Mouse (Mus musculus) lung, postnatal 0 days (tissue): ENCODE measurements around the gene Wdfy4.

ENCODE experiments used
- CTCF ChIP-seq: IDR thresholded peaks from 2 replicates; pipeline ENCODE4 v1.5.1; 2016; ENCODE audit warnings: antibody characterized with exemption, mild to moderate bottlenecking
- EP300 ChIP-seq: IDR thresholded peaks from 2 replicates; pipeline ENCODE4 v1.6.1; 2016; ENCODE audit warnings: antibody characterized with exemption, mild to moderate bottlenecking, control low read depth

- TF ChIP-seq EP300 = no peak
- TF ChIP-seq CTCF = no peak
Observed at GRCm38 (mm10) chr14:33180102-33180501, 5.2 kb downstream of the Wdfy4 start.
